Mouse (Mus musculus): ENCODE measurements around the gene Fto. TPM values are rescaled to one million over a fixed set of nuclear protein-coding genes. Genes with fewer than 3 reads are reported as not detected.

Gene Fto
- total RNA-seq, 2 experiments from 2014 or later = 95.4 to 98.1 TPM

GRCm38 (mm10) chr8:91603751-91604150 is 290.4 kb downstream of the Fto start:
- DNase-seq (ENCODE audit: low spot score in 2 of 2) = no peak

- no peak for DNase-seq (ENCODE audit: low spot score in 2 of 2)
Measured at GRCm38 (mm10) chr8:91605901-91606300, 292.6 kb downstream of the Fto start.

GRCm38 (mm10) chr8:91607091-91607490 is 293.8 kb downstream of the Fto start:
- no peak for DNase-seq (ENCODE audit: low spot score in 2 of 2)

GRCm38 (mm10) chr8:91611191-91611590 is 297.9 kb downstream of the Fto start:
- no peak for DNase-seq (ENCODE audit: low spot score in 2 of 2)

DNA sequence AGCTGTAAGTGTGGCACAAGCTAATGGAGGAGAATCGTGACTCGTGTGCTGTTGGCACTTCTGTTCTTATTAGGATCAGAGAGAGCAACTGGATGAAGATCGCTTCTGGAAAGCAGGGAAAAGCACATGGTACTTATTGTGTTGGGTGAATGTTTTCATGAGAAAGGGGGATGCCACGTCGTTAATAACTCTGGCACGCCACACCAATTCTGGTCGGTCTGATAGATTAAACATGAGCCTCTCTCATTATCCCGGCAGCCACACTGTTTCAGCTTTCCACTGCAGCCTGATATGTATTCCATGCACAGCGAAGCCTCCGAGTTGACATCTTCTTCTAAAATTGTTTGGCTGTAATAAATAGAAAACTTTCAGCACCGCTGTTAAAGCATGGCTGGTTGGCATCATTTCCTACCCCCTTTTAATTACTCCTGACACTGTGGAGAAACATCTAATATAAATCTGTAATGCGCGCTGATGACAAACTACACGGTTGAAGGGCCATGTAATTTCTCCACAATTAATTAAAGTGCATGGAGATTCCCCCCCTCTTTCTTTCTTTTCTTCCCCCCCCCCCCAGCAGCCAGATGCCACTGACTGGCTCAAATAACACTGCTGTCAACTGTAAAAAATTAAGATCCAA is 298.5 kb downstream of the Fto start:
- no peak for DNase-seq (ENCODE audit: low spot score in 2 of 2)

DNA sequence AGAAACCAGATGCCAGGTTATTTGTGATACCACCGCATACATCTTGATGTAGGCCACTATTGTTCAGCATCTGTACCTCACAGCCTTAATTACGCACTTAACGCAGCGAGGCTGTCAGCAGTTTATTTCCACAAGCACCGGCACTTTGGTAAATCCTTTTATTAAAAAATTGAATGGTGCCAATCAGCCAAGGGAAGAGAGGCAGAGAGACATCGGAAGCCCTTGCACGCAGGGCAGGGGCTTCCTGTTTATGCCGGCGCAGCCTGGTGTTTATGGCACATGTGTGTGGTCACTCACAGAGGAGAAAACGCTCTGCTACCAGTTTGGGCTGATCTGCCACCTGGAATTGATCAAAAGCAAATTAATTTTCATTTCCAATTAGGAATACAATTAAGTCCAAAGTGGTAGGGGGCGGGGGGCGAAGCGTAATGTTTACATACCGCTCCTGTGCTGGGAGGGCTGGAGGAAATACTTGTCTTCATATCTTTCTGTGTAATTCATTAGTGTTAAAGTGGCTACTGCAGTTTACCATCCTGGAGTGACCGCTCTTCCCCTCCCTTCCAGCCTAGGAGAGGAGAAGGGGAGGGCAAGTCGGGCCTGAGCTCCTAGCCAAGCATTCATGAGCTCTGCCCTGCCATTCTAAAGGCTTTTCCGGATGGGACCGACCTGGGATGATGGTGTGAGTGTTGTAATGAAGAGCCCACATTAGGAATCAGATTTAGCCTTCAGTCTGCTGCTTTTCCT is 299.2 kb downstream of the Fto start:
- DNase-seq (ENCODE audit: low spot score in 2 of 2) = no peak

DNA sequence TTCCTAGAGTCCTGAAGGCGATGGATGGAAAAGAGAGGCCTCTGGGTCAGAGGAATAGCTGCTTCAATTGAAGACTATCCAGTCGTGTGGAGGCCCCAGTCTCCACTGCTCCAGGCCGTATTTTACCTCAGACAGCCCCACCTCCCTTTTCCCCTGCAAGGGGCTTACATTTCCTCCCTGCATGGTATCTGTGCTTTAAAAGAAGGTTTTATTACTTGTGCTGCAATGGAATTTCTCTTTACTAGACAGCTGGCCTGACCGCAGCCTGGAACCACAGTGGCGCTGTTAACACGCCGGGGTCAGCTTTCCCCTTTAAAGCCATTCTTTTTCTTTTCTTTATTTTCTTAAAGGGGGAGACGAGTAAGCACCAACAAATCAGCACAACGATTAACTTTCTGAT is 300.3 kb downstream of the Fto start:
- DNase-seq (ENCODE audit: low spot score in 2 of 2) = no peak

DNA sequence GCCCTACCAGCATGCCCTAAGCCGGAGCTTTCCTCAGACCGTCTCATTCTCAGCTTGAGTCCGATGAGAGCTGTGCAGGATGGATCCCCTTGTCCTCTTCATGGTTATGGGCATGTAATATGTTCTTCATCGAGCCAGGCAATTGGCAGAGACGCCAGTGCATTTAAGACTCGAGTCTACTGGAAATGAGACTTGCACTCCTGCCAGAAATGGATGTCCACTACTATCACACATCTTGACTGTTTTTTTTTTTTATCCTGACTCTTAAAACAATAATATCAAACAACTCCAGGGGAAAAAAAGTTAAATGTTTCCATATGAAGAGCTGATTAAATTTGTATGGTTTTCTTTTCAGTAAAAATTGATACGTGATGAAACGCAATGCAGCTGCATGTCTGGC is 301.9 kb downstream of the Fto start:
- DNase-seq (ENCODE audit: low spot score in 2 of 2) = no peak

DNA sequence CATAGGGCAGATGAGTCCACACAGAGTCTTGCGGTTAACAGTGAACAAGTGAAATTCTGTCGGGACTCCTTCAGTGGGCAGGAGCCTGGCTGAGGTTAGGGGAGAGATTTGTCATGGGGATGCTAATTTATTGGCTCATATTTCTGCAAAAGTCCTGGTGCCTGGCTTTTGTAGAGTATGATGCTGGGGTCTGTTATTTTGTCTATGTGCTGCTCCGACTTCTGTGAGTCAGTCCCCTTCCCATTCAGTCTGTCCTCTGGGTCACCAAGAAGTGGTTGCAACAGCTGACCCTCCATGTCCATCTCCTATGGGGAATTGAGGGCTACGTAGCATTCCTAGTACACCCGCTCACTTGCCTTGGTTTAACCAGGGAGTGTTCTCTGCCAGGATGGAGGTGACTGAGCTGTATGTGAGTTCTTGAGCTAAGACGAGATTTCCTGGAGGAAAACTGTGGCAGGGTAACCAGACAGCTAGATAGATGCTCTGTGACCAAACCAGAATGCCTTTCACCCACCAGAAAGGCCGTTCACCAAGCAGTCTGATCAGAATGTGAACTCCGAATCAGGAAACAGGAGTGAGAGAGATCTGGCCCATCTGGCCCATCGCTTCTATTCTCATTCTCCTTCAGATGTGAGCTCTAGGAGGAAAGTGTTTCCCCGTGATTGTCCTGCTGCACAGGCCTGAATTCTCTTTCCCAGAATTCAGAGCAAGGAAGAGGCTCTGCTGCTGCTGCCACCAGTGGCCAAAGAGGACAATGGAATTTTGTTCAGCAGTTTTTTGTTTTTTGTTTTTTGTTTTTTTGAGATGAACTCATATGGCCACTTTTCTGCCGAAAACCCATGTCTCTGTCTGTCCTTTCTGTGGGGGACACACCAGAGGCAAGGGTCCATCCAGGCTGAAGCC is 302.7 kb downstream of the Fto start:
- no peak for DNase-seq (ENCODE audit: low spot score in 2 of 2)

DNA sequence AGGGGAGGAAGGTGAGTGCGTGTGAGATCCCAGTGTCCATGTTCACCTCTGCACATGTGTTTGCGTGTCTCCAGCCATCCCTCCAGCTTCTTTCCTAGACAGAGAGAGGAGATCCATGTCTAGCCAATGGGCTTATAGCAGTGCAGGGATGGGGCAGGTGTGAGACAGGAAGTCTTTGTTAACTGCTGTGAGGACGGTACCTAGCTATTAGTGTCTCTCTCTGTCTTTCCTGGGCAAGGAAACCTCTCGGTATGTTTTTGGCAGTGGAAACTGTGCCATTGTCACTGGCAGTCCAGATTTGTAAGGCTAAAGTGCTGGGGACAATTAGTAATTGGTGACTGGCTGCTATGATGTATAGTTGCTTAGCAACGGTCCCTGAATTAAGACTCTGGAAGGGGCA is 304.4 kb downstream of the Fto start:
- DNase-seq (ENCODE audit: low spot score in 2 of 2) = no peak

DNA sequence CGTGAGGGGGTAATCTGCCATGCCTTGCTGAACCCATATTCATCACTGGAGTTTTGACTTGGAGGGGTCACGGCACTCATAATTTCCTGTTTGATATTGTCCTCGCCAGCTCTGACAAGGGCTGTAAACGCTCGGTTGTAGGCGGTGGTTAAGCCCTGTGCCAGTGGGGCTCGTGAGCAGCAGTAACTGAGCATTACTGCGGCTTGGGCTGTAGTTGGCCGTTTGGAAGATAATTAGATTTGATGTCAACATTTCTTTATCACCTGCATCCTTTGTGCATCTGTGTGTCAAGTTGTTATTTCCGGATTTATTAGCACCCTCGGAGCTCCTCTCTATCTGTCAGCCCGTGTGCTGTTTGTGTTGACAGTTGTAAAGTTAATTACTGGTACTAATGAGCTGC is 309.4 kb downstream of the Fto start:
- DNase-seq (ENCODE audit: low spot score in 2 of 2) = no peak

GRCm38 (mm10) chr8:91625686-91626558 is 312.6 kb downstream of the Fto start:
- DNase-seq (ENCODE audit: low spot score in 2 of 2) = no peak

- DNase-seq (ENCODE audit: low spot score in 2 of 2) = no peak
Measured at GRCm38 (mm10) chr8:91629594-91629993, 316.3 kb downstream of the Fto start.

- no peak for DNase-seq (ENCODE audit: low spot score in 2 of 2)
Measured at GRCm38 (mm10) chr8:91630320-91631033, 317.2 kb downstream of the Fto start.

GRCm38 (mm10) chr8:91632411-91632810 is 319.1 kb downstream of the Fto start:
- DNase-seq (ENCODE audit: low spot score in 2 of 2) = no peak

- DNase-seq (ENCODE audit: low spot score in 2 of 2) = no peak
Measured at GRCm38 (mm10) chr8:91635406-91635805, 322.1 kb downstream of the Fto start.

- DNase-seq (ENCODE audit: low spot score in 2 of 2) = no peak
Measured at GRCm38 (mm10) chr8:91636887-91637286, 323.6 kb downstream of the Fto start.

DNA sequence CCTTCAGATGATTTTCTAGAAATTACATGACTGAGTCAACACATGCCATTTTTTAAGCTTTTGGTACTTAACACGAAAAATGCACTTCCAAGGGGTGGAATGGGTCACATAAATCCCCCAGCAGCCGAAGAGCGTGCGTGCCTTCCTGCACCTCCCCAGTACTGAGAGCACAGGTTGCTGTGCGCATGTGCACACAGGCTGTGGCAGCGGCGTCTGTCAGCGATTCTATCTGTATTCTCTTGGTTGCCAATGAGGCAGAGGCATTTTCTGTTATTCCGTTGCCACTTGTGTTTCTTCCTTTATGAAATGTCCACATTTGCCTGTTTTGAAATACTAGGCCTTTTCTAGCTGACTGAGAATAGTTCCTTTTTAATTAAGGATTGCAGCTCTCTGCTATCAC is 324.4 kb downstream of the Fto start:
- DNase-seq (ENCODE audit: low spot score in 2 of 2) = no peak

- DNase-seq (ENCODE audit: low spot score in 2 of 2) = no peak
Measured at GRCm38 (mm10) chr8:91638256-91638655, 324.9 kb downstream of the Fto start.

DNA sequence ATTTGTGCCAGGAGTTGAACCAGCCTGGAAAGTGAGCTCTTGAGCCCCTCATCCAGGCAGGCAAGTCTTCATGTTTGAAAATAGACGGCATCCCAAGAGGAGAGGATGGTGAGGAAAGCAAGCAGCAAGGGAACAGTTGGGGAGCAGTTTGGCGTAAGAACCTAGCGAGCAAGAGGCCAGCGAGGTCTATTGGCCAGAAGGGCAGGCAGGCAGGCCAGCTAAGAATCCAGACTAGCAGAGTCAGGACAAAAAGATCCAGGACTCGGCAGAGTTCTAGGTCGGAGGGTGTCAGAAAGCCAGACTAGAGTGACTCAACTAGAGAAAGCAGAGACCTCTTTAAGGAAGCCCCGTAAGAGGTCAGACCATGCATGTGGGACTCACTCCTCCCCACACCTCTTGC is 327.1 kb downstream of the Fto start:
- no peak for DNase-seq (ENCODE audit: low spot score in 2 of 2)
